Mouse (Mus musculus) C2C12 (cell line): ENCODE measurements around the gene Otud6a.

Experiments
- CEBPB ChIP-seq: IDR thresholded peaks from one replicate; pipeline ENCODE4 v1.6.1; 2011; ENCODE audit warnings: low read depth, mild to moderate bottlenecking, control low read depth, moderate library complexity
- CTCF ChIP-seq: IDR thresholded peaks from one replicate; pipeline ENCODE4 v1.5.1; 2011; ENCODE audit not compliant: control insufficient read depth, insufficient read depth, insufficient read length
- MYOD1 ChIP-seq: IDR thresholded peaks from one replicate; pipeline ENCODE4 v1.6.1; 2011; ENCODE audit warnings: low read depth; ENCODE audit not compliant: control insufficient read depth, insufficient read length
- MYOG ChIP-seq: IDR thresholded peaks from one replicate; pipeline ENCODE4 v1.6.1; 2011; ENCODE audit not compliant: control insufficient read depth, insufficient read length; ENCODE audit errors: extremely low read depth
- USF1 ChIP-seq: IDR thresholded peaks from one replicate; pipeline ENCODE4 v1.6.1; 2011; ENCODE audit warnings: low read depth, mild to moderate bottlenecking, control low read depth, moderate library complexity

- TF ChIP-seq MYOG (no peak), CTCF (no peak), MYOD1 (no peak), CEBPB (no peak), USF1 (no peak)
These were observed 34.5 kb upstream of the Otud6a start for GRCm38 (mm10) chrX:100394223-100394861.
